Mouse (Mus musculus) testis, adult 2 months (tissue): ENCODE measurements at regions not wholly inside any gene's neighbourhood (a gene's known extent, or its start where the extent isn't known, plus 50 kb on each side); places are given as distances from the start of the nearest gene placed in this dataset.

Experiments
- CTCF ChIP-seq: fragments of 200-500 bp; IDR thresholded peaks from 2 replicates; pipeline ENCODE4 v1.5.1; 2012; ENCODE audit warnings: low read depth, mild to moderate bottlenecking, inconsistent platforms, low read length, moderate library complexity; ENCODE audit not compliant: control insufficient read depth, insufficient read depth, insufficient replicate concordance
- POLR2A ChIP-seq: fragments of 200-500 bp; IDR thresholded peaks from 2 replicates; pipeline ENCODE4 v1.6.1; 2012; ENCODE audit warnings: low read depth, mild to moderate bottlenecking, inconsistent platforms, low read length, moderate library complexity; ENCODE audit not compliant: control insufficient read depth

- TF ChIP-seq POLR2A (no peak), CTCF (no peak)
These were observed 195.7 kb downstream of the Zfp36l1 start for GRCm38 (mm10) chr12:79916896-79917633.
